Mouse (Mus musculus): ENCODE data around the gene Scfd2. TPM values are rescaled to one million over a fixed set of nuclear protein-coding genes. Genes with fewer than 3 reads are reported as not detected.

Gene Scfd2
- polyA plus RNA-seq, 1 experiment = 10.5 TPM

GRCm38 (mm10) chr5:74246453-74246852, 285.1 kb downstream of the Scfd2 start:
- TF ChIP-seq POLR2A (IDR thresholded peaks at IDR 0.05; ENCODE audit: borderline replicate concordance, low read depth, low read length) (no peak), CTCF (IDR thresholded peaks at IDR 0.05; ENCODE audit: low read depth, low read length) (no peak)
- no peak overlapping the region for H3K27ac ChIP-seq (ENCODE audit: insufficient read depth, low read depth, low read length)
- H3K4me1 ChIP-seq (ENCODE audit: control insufficient read depth, insufficient read depth, low read length) = peaks cover 4% of the 10 kb centered on the region
- H3K4me3 ChIP-seq (ENCODE audit: insufficient read depth, low read length) = no peak overlapping the region

GRCm38 (mm10) chr5:74245641-74246145, 285.9 kb downstream of the Scfd2 start:
- Histone ChIP-seq H3K27ac (ENCODE audit: insufficient read depth, low read depth, low read length) (no peak overlapping the region), H3K4me1 (ENCODE audit: control insufficient read depth, insufficient read depth, low read length) (peaks cover 4% of the 10 kb centered on the region), H3K4me3 (ENCODE audit: insufficient read depth, low read length) (no peak overlapping the region)
- TF ChIP-seq POLR2A (IDR thresholded peaks at IDR 0.05; ENCODE audit: borderline replicate concordance, low read depth, low read length) (no peak), CTCF (IDR thresholded peaks at IDR 0.05; ENCODE audit: low read depth, low read length) (no peak)

- H3K27ac ChIP-seq (ENCODE audit: insufficient read depth, low read depth, low read length) = no peak overlapping the region
- no peak overlapping the region for H3K4me3 ChIP-seq (ENCODE audit: insufficient read depth, low read length)
- peaks cover 5% of the 10 kb centered on the region for H3K4me1 ChIP-seq (ENCODE audit: control insufficient read depth, insufficient read depth, low read length)
- TF ChIP-seq POLR2A (IDR thresholded peaks at IDR 0.05; ENCODE audit: borderline replicate concordance, low read depth, low read length) (no peak), CTCF (IDR thresholded peaks at IDR 0.05; ENCODE audit: low read depth, low read length) (no peak)
Measured at GRCm38 (mm10) chr5:74244406-74245019, 287.0 kb downstream of the Scfd2 start.

- no peak overlapping the region for H3K27ac ChIP-seq (ENCODE audit: insufficient read depth, low read depth, low read length)
- TF ChIP-seq CTCF (IDR thresholded peaks at IDR 0.05; ENCODE audit: low read depth, low read length) = no peak
- TF ChIP-seq POLR2A (IDR thresholded peaks at IDR 0.05; ENCODE audit: borderline replicate concordance, low read depth, low read length) = no peak
- H3K4me3 ChIP-seq (ENCODE audit: insufficient read depth, low read length) = no peak overlapping the region
- H3K4me1 ChIP-seq (ENCODE audit: control insufficient read depth, insufficient read depth, low read length) = peaks cover 8% of the 10 kb centered on the region
Measured at GRCm38 (mm10) chr5:74242654-74243053, 288.9 kb downstream of the Scfd2 start.

- no peak overlapping the region for H3K27ac ChIP-seq (ENCODE audit: insufficient read depth, low read depth, low read length)
- TF ChIP-seq CTCF (IDR thresholded peaks at IDR 0.05; ENCODE audit: low read depth, low read length) (no peak), POLR2A (IDR thresholded peaks at IDR 0.05; ENCODE audit: borderline replicate concordance, low read depth, low read length) (no peak)
- H3K4me3 ChIP-seq (ENCODE audit: insufficient read depth, low read length) = no peak overlapping the region
- H3K4me1 ChIP-seq (ENCODE audit: control insufficient read depth, insufficient read depth, low read length) = peaks cover 9% of the 10 kb centered on the region
Measured at GRCm38 (mm10) chr5:74240926-74241680, 290.5 kb downstream of the Scfd2 start.

- no peak overlapping the region for H3K27ac ChIP-seq (ENCODE audit: insufficient read depth, low read depth, low read length)
- H3K4me1 ChIP-seq (ENCODE audit: control insufficient read depth, insufficient read depth, low read length) = peaks cover 11% of the 10 kb centered on the region
- no peak overlapping the region for H3K4me3 ChIP-seq (ENCODE audit: insufficient read depth, low read length)
- TF ChIP-seq POLR2A (IDR thresholded peaks at IDR 0.05; ENCODE audit: borderline replicate concordance, low read depth, low read length) (no peak), CTCF (IDR thresholded peaks at IDR 0.05; ENCODE audit: low read depth, low read length) (no peak)
Measured at GRCm38 (mm10) chr5:74240298-74240697, 291.3 kb downstream of the Scfd2 start.

GRCm38 (mm10) chr5:74239369-74239768, 292.2 kb downstream of the Scfd2 start:
- peaks cover 11% of the 10 kb centered on the region for H3K4me1 ChIP-seq (ENCODE audit: control insufficient read depth, insufficient read depth, low read length)
- H3K4me3 ChIP-seq (ENCODE audit: insufficient read depth, low read length) = no peak overlapping the region
- no peak for TF ChIP-seq POLR2A (IDR thresholded peaks at IDR 0.05; ENCODE audit: borderline replicate concordance, low read depth, low read length)
- no peak for TF ChIP-seq CTCF (IDR thresholded peaks at IDR 0.05; ENCODE audit: low read depth, low read length)
- H3K27ac ChIP-seq (ENCODE audit: insufficient read depth, low read depth, low read length) = no peak overlapping the region

GRCm38 (mm10) chr5:74233808-74234207, 297.8 kb downstream of the Scfd2 start:
- Histone ChIP-seq H3K4me1 (ENCODE audit: control insufficient read depth, insufficient read depth, low read length) (peaks cover 3% of the 10 kb centered on the region), H3K4me3 (ENCODE audit: insufficient read depth, low read length) (no peak overlapping the region), H3K27ac (ENCODE audit: insufficient read depth, low read depth, low read length) (no peak overlapping the region)
- TF ChIP-seq CTCF (IDR thresholded peaks at IDR 0.05; ENCODE audit: low read depth, low read length) = no peak
- TF ChIP-seq POLR2A (IDR thresholded peaks at IDR 0.05; ENCODE audit: borderline replicate concordance, low read depth, low read length) = no peak

GRCm38 (mm10) chr5:74230525-74230924, 301.0 kb downstream of the Scfd2 start:
- Histone ChIP-seq H3K27ac (ENCODE audit: insufficient read depth, low read depth, low read length) (no peak overlapping the region), H3K4me1 (ENCODE audit: control insufficient read depth, insufficient read depth, low read length) (no peaks in the 10 kb centered on the region), H3K4me3 (ENCODE audit: insufficient read depth, low read length) (no peak overlapping the region)
- TF ChIP-seq POLR2A (IDR thresholded peaks at IDR 0.05; ENCODE audit: borderline replicate concordance, low read depth, low read length) (no peak), CTCF (IDR thresholded peaks at IDR 0.05; ENCODE audit: low read depth, low read length) (no peak)

- H3K27ac ChIP-seq (ENCODE audit: insufficient read depth, low read depth, low read length) = no peak overlapping the region
- H3K4me3 ChIP-seq (ENCODE audit: insufficient read depth, low read length) = no peak overlapping the region
- no peaks in the 10 kb centered on the region for H3K4me1 ChIP-seq (ENCODE audit: control insufficient read depth, insufficient read depth, low read length)
- TF ChIP-seq CTCF (IDR thresholded peaks at IDR 0.05; ENCODE audit: low read depth, low read length) = no peak
Measured at GRCm38 (mm10) chr5:74229775-74230413, 301.7 kb downstream of the Scfd2 start.
